Mouse (Mus musculus): ENCODE results near the gene Klf2. TPM values are rescaled to one million over a fixed set of nuclear protein-coding genes. Genes with fewer than 3 reads are reported as not detected.

Klf2 gene
- polyA plus RNA-seq, 1 experiment from 2014 or later: 3.1 TPM

- WGBS (ENCODE audit: missing documents): 59% methylated on average over 5 of the region's 5 CpGs
- no peak overlapping the region for H3K4me3 ChIP-seq (ENCODE audit: inconsistent target)
- H3K27ac ChIP-seq: peak overlapping the region; percentile 74
- no peaks in the 10 kb centered on the region for H3K36me3 ChIP-seq (ENCODE audit: inconsistent target)
- H3K79me2 ChIP-seq (ENCODE audit: inconsistent target): peaks cover 26% of the 10 kb centered on the region
These were observed 1.0 kb upstream of the Klf2 start for GRCm38 (mm10) chr8:72317741-72318301.

- no peaks in the 10 kb centered on the region for H3K36me3 ChIP-seq (ENCODE audit: inconsistent target)
- H3K27ac ChIP-seq: peak overlapping the region; percentile 71
- peak overlapping the region; percentile 66 for H3K4me3 ChIP-seq (ENCODE audit: inconsistent target)
- 1% methylated on average over 42 of the region's 48 CpGs for WGBS (ENCODE audit: missing documents)
- peaks cover 26% of the 10 kb centered on the region for H3K79me2 ChIP-seq (ENCODE audit: inconsistent target)
These were observed 564 bp downstream of the Klf2 start for GRCm38 (mm10) chr8:72319397-72319796.

GRCm38 (mm10) chr8:72319921-72320802 is 1.3 kb downstream of the Klf2 start:
- Histone ChIP-seq H3K79me2 (ENCODE audit: inconsistent target) (peaks cover 26% of the 10 kb centered on the region), H3K36me3 (ENCODE audit: inconsistent target) (no peaks in the 10 kb centered on the region), H3K27ac (peak overlapping the region; percentile 88), H3K4me3 (ENCODE audit: inconsistent target) (peak overlapping the region; percentile 63)
- 26% methylated on average over 40 of the region's 55 CpGs for WGBS (ENCODE audit: missing documents)

- Histone ChIP-seq H3K4me3 (ENCODE audit: inconsistent target) (peak overlapping the region; percentile 63), H3K27ac (peak overlapping the region; percentile 88), H3K36me3 (ENCODE audit: inconsistent target) (no peaks in the 10 kb centered on the region), H3K79me2 (ENCODE audit: inconsistent target) (peaks cover 26% of the 10 kb centered on the region)
- 88% methylated on average over 20 of the region's 25 CpGs for WGBS (ENCODE audit: missing documents)
These were observed 2.2 kb downstream of the Klf2 start for GRCm38 (mm10) chr8:72320803-72321583.

GRCm38 (mm10) chr8:72321635-72322441 is 3.0 kb downstream of the Klf2 start:
- peaks cover 26% of the 10 kb centered on the region for H3K79me2 ChIP-seq (ENCODE audit: inconsistent target)
- WGBS (ENCODE audit: missing documents): 78% methylated on average over 14 of the region's 20 CpGs
- peak overlapping the region; percentile 63 for H3K4me3 ChIP-seq (ENCODE audit: inconsistent target)
- peak overlapping the region; percentile 88 for H3K27ac ChIP-seq
- no peaks in the 10 kb centered on the region for H3K36me3 ChIP-seq (ENCODE audit: inconsistent target)

GRCm38 (mm10) chr8:72322471-72322889 is 3.6 kb downstream of the Klf2 start:
- Histone ChIP-seq H3K4me3 (ENCODE audit: inconsistent target) (no peak overlapping the region), H3K79me2 (ENCODE audit: inconsistent target) (peaks cover 26% of the 10 kb centered on the region), H3K27ac (peak overlapping the region; percentile 88), H3K36me3 (ENCODE audit: inconsistent target) (no peaks in the 10 kb centered on the region)
- 1% methylated on average over 7 of the region's 7 CpGs for WGBS (ENCODE audit: missing documents)

- Histone ChIP-seq H3K27ac (peak overlapping the region; percentile 88), H3K79me2 (ENCODE audit: inconsistent target) (peaks cover 26% of the 10 kb centered on the region), H3K4me3 (ENCODE audit: inconsistent target) (no peak overlapping the region), H3K36me3 (ENCODE audit: inconsistent target) (no peaks in the 10 kb centered on the region)
- 70% methylated on average over 6 of the region's 6 CpGs for WGBS (ENCODE audit: missing documents)
These were observed 4.4 kb downstream of the Klf2 start for GRCm38 (mm10) chr8:72323131-72323725.

GRCm38 (mm10) chr8:72324036-72324706 is 5.3 kb downstream of the Klf2 start:
- no peaks in the 10 kb centered on the region for H3K36me3 ChIP-seq (ENCODE audit: inconsistent target)
- WGBS (ENCODE audit: missing documents): 93% methylated on average over 10 of the region's 10 CpGs
- H3K79me2 ChIP-seq (ENCODE audit: inconsistent target): peaks cover 23% of the 10 kb centered on the region
- no peak overlapping the region for H3K4me3 ChIP-seq (ENCODE audit: inconsistent target)
- no peak overlapping the region for H3K27ac ChIP-seq

GRCm38 (mm10) chr8:72324708-72325107 is 5.9 kb downstream of the Klf2 start:
- 85% methylated on average over 2 of the region's 2 CpGs for WGBS (ENCODE audit: missing documents)
- no peak overlapping the region for H3K4me3 ChIP-seq (ENCODE audit: inconsistent target)
- H3K36me3 ChIP-seq (ENCODE audit: inconsistent target): no peaks in the 10 kb centered on the region
- no peak overlapping the region for H3K27ac ChIP-seq
- peaks cover 21% of the 10 kb centered on the region for H3K79me2 ChIP-seq (ENCODE audit: inconsistent target)

GRCm38 (mm10) chr8:72329116-72329515 is 10.3 kb downstream of the Klf2 start:
- WGBS (ENCODE audit: missing documents): 90% methylated on average over 3 of the region's 3 CpGs
- Histone ChIP-seq H3K79me2 (ENCODE audit: inconsistent target) (no peaks in the 10 kb centered on the region), H3K36me3 (ENCODE audit: inconsistent target) (no peaks in the 10 kb centered on the region), H3K27ac (no peak overlapping the region), H3K4me3 (ENCODE audit: inconsistent target) (no peak overlapping the region)

- no peaks in the 10 kb centered on the region for H3K36me3 ChIP-seq (ENCODE audit: inconsistent target)
- no peak overlapping the region for H3K27ac ChIP-seq
- H3K79me2 ChIP-seq (ENCODE audit: inconsistent target): no peaks in the 10 kb centered on the region
- 42% methylated on average over 6 of the region's 6 CpGs for WGBS (ENCODE audit: missing documents)
- H3K4me3 ChIP-seq (ENCODE audit: inconsistent target): no peak overlapping the region
These were observed 12.1 kb downstream of the Klf2 start for GRCm38 (mm10) chr8:72330806-72331516.

- WGBS (ENCODE audit: missing documents): 92% methylated on average over 4 of the region's 4 CpGs
- H3K36me3 ChIP-seq (ENCODE audit: inconsistent target): no peaks in the 10 kb centered on the region
- H3K4me3 ChIP-seq (ENCODE audit: inconsistent target): no peak overlapping the region
- no peak overlapping the region for H3K27ac ChIP-seq
- no peaks in the 10 kb centered on the region for H3K79me2 ChIP-seq (ENCODE audit: inconsistent target)
These were observed 12.8 kb downstream of the Klf2 start for GRCm38 (mm10) chr8:72331631-72332030.
